Mouse (Mus musculus): ENCODE data around the gene Abhd5. TPM values are rescaled to one million over a fixed set of nuclear protein-coding genes. Genes with fewer than 3 reads are reported as not detected.

Gene Abhd5
- polyA plus RNA-seq, 1 experiment = 24.1 TPM

DNA sequence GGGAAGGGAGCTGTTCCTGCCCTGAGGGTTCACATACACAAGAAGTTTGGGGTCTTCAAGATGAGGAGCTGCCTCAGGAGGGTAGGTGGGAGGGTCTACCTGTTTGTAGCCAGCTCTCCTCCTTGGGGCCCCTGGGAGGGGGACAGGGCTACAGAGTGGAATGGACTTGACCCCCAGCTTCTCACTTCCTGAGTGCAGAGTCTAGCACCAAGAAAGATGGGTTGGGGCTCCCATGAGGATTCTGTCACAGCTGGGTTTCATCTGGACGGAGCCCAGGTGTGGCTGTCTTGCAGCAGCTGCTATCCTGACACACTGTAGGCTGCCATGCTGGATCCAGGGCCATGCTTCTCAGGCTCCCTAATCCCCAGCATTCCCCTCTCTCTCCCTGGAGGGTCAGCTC, 78.3 kb downstream of the Abhd5 start:
- WGBS = 88% methylated on average over 1 of the region's 1 CpGs
- TF ChIP-seq CTCF (IDR thresholded peaks at IDR 0.05; ENCODE audit: borderline replicate concordance, insufficient read depth, low read depth, low read length) (no peak), POLR2A (IDR thresholded peaks at IDR 0.05; ENCODE audit: borderline replicate concordance, insufficient read depth, low read length) (no peak)
- DNase-seq = no peak

More for the DNA sequence above, 78.3 kb downstream of the Abhd5 start:
- Histone ChIP-seq H3K4me3 (replicated peaks; ENCODE audit: insufficient read depth, low read depth, low read length) (no peak overlapping the region), H3K27ac (ENCODE audit: insufficient read depth, low read length) (no peak overlapping the region), H3K27me3 (ENCODE audit: control insufficient read depth, insufficient read depth, low read length) (no peaks in the 10 kb centered on the region), H3K4me1 (ENCODE audit: control insufficient read depth, insufficient read depth, low read length) (no peaks in the 10 kb centered on the region)

Other genes with a start within 250 kb of the Abhd5 start
- gene Snrk, start 234.3 kb upstream of the Abhd5 start, polyA plus RNA-seq (2012; rRNA removed) = 323 and 380 TPM in 2 replicates
- gene Ano10, start 57.2 kb upstream of the Abhd5 start, polyA plus RNA-seq (2012; rRNA removed) = 29.7 and 31.3 TPM in 2 replicates

All from cerebellum, adult 2 months (tissue).